Mouse (Mus musculus) frontal cortex, adult (tissue): Measurements from ENCODE around the gene Pde2a.

ENCODE experiments used
- ATAC-seq: cut with Nextera tagmentation; 2 replicates; pipeline ENCODE4 v1.9.2; 2017; ENCODE audit warnings: mild to moderate bottlenecking, moderate library complexity, mixed read lengths; ENCODE audit not compliant: low TSS enrichment

Pde2a gene

DNA sequence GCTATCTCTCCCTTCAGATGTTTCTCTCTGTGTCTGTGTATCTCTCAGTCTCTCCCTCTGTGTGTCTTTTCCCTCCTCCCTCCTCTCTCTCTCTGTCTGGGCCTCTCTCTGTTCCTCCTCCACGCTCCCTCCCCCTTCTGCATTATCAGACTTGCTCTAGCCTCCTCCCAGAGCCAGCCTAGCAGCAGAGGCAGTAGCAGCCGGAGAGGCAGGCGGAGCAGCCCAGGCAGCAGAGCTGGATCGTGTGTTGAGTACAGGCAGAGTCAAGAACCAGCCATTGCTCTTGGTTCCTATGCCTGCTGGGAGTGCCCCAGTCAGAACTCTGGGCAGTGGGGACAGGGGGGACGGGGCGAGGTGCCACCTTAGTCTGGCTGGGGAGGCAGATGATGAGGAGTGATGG, at the start of gene Pde2a:
Gene Pde2a, plus strand, starts transcription at position 163 of the 400 bp plus-strand sequence.
- peak; percentile 88 for ATAC-seq

DNA sequence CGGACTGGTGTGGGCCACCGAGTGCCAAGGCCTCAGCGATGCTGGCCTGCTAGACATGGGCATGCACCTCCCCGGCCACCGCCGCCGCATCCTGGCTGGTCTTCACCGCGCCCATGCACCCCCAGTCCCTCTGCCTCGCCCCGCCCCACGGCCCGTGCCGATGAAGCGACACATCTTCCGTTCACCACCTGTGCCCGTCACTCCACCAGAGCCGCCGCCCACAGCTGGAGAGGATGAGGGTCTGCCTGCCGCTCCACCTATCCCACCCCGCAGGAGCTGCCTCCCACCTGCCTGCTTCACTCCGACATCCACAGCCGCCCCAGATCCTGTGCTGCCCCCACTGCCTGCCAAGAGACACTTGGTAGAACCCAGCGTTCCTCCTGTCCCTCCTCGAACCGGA, 48.4 kb upstream of the Pde2a start:
- ATAC-seq = no peak

DNA sequence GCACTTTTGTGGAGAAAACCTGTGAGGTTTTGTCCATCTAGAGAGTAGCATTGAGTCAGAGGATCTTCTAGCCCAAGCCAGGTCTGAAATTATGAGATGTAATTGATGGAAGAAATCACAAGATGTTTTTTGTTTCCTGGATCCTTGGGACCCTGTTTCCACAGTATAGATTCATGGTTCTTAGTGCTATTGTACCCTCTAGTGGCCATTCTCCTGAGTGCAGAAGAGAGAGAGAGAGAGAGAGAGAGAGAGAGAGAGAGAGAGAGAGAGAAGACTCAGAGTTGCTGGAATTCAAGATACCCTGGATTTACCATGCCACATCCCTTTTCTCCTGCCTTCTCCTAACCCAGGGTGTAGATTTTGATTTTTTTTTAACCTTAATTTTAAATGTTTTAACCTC, 47.3 kb upstream of the Pde2a start:
- peak; percentile 79 for ATAC-seq

DNA sequence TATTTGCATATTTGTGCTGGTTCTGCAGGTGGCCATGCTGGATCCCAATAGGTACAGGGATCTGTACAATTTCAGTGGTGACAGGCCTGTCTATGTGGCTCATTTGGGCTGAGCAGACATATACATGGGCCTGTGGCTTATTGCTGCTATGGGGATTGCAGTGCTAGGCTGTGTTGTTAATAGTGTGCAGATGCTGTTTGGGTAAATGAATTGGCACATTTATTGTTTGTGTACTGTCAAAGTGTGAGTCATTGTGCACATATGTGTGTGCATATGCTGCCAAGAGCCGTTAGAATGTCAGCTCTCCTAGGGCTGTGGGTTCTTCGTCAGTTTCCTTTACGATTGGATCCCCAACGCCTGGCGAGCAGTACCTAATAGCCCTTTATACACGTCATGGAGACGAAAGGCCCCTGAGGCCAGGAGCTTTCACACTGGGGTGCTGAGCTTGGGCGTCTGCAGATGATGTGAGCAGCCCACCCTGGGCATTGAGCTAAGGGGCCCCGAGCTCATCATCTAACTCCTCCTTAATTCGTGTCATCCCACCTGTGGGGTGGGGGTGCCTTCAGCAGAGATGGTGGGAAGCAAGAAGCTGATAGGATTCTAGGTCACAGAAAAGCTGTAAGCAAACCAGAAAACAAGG, 44.7 kb upstream of the Pde2a start:
- ATAC-seq = no peak

DNA sequence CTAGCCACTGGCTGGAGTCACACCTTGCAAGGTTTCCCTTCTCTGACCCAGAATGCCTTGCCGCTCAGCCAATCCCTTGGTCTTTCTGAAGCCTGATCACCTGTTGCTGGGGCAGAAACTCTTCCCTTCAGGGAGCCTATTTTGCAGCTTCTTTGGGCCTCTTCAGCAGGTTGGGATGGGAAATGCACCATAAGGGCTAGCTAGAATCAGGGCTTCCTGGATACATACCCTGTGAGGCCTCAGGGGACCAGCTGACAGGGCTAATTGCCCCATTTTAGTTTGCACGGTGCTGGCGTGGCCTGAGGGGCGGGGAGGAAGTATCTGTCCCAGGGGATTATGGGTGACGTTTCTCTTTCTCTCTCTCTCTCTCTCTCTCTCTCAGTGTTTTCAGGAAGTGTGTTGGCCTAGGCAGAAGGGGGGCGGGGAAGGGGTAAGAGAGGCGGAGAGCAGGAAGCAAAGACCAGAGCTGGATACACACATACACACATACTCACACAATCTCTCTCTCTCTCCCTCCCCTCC, 43.7 kb upstream of the Pde2a start:
- ATAC-seq = no peak

DNA sequence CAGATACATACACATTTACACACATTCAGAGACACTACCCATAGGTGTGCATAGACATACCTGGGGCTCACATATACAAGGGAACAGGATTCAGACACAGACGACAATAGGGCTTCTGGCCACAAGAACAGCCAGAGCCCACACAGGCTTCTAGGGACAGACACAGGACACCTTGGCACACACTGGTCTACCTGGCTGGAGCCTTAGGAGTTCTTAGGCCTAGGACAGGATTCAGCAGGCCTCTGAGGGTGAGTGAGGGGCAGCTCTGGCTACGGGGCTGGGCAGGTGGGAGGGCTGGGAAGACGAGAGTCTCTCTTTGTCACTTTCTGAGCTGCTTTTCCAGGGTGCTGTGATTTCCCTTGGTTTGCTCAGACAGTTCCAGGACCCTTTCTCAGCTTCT, 43.2 kb upstream of the Pde2a start:
- ATAC-seq = no peak

DNA sequence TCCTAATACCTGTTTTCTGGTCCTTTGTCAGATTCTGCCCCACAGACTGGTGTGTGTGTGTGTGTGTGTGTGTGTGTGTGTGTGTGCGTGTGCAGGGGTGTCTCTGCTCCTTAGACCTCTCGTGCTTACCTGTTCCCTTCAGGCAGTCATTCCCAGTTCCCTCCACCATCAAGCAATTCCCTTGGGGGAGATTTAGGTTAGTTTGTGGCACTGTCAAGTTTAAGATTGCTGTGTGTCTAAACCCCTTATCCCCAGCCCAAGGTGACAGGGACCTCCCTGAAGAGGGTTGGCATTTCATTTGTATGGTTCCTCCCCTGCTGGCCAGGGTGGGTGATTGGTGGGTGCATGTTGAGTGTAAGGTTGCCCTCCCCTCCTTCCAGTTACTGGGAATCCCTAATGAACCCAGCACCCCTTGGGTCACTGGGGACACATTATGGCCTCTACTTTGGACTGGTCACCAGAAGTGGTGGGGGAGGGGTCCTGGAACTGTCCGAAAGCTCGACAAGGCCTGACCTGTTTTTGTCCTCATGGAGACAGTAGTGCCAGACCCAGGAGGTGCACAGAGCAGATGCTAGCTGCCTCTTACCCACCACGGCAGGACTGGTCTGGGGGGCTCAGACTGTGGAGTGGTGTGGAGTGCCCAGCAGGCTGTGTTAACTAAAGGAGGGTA, 42.6 kb upstream of the Pde2a start:
- ATAC-seq = no peak

DNA sequence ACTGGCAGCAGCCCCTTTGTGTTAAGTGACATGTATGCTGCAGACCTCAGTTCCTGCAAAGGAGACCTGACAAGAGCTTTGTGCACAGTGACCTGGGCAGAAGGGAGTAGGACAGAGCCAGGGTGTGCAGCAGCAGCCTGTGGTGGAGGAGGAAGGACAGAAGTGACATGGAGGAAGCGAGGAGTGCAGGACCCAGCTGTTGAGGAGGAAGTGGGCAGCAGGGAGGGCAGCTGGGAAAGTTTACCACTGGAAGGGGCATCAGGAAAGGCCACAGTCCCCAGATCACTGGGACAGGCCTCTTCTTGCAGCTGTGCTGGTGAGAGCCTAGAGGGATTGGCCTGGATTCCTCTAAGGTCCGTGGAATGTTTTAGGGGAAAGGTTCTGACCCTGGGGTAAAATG, 41.8 kb upstream of the Pde2a start:
- no peak for ATAC-seq

DNA sequence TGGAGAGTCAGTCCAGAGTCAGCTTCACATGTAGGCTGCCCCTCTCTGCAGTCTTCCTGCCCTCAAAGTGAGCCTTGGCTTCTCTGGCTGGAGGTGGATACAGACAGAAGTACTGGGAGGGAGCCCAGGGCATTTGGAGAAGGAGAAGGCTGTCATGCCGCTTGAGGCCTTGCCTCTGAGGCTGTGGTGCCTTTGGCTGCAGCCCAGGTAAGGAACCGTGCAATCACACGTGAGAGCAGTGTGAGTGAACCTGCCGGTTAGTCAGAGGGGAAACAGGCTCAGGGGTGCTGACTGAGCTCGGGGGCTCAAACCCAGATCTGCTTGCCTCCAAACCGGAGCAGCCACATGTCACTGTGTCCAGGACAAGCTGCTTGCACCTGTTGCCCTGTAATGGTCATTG, 40.0 kb upstream of the Pde2a start:
- no peak for ATAC-seq

DNA sequence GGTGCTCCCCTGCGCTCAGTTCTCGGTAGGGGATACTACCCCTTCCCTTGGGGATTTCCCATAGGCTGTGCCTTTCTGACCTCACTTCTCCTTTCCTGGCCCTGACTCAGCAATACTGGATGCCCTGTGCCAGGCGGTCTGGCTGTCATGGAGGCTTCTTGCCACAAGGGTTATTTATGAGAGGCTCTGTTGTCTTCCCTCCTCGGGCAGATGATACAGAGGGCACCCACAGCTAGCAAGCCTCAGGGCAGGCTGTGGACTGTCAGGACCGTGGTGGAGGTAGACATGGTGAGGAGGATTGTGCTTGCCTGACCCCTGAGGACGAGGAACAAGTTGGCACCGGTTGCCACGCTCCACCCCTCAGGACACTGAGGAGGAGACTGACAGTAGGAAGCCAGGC, 39.1 kb upstream of the Pde2a start:
- peak; percentile 54; the same call in 1 of the 2 replicates for ATAC-seq

DNA sequence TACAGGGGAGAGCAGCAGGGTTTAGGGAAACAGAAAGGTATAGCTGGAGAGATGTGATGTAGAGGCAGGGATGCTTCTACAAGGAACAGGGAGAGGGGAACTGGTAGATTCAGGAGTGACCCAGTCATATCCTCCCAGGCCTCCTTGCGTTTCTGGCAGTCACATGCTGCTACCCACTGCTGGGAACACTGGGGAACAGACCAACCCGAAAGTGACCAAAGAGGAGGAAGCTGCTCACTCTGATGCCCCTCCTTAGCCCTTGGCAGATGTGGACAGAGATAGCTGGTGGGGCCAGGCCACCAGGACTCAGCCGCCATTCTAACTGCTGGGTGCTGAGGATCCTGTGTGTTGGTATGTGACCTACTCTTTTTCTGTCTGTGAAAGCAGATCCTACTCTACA, 37.7 kb upstream of the Pde2a start:
- no peak for ATAC-seq

DNA sequence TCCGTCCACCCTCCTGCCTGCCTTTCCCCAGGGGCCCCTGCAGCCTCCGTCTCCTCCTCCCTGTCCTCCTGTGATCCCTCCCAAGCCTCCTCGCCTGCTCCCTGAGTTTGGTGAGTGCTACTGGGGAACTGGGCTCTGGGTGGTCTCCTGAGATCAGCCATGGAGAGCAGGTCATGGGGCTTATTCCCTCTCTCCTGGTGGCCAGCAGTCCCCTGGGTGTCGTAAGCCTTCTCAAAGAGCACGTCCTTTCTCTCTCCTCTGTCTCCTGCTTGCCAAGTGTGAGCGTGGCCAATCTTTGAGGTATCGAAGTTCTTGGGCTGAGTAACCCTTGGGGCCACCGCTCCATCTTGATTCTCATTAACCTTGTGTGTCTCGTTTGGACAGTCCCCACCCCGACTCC, 36.6 kb upstream of the Pde2a start:
- no peak for ATAC-seq

DNA sequence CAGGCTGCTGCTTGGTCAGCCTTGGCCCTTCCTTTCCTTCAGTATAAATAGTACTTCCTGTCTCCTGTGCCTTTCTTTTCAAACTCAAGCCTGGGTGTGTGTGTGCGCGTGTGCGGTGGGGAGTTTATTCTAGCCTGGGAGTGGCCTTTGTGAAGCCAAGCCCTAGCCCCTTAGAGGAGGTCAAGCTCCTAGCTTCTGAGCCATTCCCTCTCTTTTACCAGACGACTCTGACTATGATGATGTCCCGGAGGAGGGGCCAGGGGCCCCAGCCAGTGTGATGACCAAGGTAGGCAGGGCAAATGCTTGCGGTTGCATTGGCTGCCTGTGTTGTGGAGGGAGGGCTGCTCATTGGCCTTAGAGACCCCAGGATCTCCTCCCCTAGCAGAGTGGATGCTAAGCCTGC, 36.2 kb upstream of the Pde2a start:
- no peak for ATAC-seq

DNA sequence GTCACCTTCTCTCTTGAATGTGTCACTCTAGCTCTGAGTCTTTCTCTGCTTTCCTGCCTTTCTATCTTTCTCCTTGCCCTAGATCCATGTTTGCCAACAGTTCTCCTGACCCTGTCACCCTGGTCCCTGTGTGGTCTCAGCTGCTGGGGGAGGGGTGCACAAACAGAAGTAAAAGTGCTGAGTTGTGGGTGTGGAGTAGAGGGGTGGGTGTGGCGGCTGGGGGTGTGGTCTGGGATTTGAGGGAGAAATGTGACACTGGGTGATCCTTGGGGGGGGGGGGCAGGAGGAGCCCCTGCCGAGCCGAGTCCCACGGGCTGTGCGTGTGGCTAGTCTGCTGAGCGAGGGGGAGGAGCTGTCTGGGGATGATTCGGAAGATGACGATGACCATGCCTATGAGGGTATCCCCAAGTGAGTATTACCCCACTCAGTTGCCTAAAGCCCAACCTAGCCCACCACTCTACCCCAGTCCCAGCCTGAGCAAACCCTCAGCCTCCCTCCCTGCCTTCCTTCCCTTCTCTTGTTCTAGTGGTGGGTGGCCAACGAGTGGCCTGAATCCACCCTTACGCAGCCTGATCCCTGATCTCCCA, 35.5 kb upstream of the Pde2a start:
- no peak for ATAC-seq

DNA sequence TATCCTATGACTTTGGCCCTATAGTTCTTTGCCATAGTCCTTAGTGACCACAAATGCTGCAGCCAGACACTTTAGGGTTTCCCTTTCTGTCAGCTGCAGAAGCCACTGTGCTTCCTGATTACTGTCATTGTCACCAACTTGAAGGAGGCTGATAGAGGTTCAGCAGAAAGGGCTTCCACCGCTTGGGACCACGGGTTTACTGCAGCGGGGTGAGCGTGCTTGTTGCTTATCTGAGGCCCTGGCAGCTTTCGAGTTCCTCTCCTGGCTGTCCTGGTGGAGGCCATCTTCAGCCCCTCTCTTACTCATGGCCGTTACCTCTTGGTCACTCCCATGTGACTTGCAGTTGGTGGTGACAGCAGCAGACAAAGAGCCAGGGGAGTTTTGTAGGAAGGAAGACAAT, 32.2 kb upstream of the Pde2a start:
- no peak for ATAC-seq

DNA sequence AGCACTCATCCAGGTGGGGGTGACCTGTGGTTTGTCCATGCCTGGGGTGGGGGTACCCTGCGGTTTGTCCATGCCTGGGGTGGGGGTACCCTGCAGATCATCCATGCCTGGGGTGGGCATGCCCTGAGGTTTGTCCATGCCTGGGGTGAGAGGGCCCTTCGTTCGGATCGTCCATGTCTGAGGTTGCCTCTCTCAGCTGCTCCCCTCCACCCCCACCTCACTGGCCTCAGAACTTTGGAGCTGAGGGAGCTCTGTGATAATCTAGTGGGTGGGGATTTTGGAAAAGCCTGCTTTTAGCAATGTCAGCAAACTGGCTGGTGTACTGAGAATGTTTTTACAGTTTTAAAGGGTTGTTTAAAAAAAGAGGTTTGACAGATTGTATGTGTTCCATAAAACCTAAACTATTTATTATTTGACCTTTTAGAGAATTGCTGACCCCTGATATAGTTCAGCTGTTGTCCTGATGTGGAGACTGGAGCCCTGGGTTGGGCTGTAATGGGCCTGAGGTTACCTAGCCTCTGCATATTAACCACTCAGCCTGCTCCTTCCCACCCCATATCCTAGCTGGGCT, 29.5 kb upstream of the Pde2a start:
- ATAC-seq = 0 out of 2 replicates have a peak, but pooled peaks have one; percentile 39

DNA sequence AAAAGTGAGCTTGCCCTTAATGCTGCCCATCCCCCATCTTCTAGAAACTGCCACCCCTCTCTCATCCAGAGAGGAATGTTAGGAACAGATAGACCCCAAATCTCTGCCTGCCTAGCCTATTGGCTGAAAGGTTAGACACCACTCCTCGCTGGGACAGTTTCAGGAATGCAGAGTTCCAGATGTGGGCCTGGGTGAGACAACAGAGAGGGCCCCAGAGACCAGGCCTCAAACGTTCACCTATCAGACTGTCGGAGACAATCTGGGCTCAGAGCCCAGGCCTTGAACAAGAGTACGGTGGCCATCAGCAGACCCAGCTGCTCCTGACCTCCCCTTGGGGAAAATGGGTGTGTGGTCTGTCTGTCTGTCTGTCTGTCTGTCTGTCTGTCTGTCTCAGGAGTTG, 28.5 kb upstream of the Pde2a start:
- ATAC-seq = no peak

DNA sequence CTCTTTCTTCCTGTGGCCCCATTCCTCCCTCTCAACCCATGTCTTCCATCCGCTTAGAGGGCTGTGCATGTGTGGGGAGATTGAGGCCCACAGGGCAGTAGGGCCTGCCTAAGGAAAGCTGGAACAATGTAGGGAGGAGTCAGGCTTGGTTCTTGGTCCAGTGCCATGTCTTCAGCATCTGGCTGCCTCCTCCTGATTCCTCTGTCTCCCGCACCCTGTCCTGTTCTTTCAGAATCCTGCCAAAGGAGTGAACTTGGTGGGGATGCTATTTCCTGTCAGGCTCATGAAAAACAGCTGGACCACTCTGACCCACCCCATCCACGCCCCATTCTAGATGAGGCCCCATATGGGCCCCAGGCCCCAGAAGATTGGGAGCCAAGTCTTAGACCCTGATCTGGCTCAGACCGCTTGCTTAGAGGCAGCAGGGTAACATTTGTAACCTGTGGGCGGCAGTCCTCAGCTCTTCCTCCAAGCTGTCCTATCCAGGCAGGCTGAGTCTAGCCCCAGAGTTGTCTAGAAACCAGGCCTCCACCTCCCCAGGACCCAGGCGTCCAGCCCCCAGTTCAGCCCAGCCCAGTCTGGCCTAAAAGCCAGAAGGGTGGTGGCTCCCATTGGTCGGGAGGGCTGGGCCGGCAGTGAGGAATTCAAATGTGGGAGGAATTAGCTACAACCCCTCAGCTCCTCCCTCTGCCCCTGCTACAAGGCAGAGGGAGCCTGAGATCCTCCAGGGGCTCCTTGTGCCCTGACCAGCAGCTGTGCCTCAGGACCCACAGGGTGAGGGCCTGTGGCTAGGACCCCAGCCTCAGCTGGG, 27.6 kb upstream of the Pde2a start:
- ATAC-seq = peak; percentile 32; the same call in 1 of the 2 replicates

DNA sequence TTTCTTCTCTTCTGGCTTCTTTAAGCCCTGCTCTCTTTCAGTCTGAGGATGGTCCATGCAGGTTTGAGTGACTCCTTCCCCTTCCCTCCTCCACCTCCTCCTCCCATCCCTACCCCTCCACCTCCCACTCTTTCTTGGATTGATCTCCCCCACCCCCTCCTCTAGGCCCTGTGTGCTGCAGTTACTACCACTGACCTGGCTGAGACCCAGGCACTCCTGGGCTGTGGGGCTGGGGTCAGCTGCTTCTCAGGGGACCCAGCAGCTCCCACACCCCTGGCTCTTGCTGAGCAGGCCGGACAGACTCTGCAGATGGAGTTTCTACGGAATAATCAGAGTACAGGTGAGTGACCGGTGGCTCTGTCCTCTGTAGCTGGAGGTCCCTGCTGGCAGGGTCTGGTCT, 26.9 kb upstream of the Pde2a start:
- no peak for ATAC-seq

DNA sequence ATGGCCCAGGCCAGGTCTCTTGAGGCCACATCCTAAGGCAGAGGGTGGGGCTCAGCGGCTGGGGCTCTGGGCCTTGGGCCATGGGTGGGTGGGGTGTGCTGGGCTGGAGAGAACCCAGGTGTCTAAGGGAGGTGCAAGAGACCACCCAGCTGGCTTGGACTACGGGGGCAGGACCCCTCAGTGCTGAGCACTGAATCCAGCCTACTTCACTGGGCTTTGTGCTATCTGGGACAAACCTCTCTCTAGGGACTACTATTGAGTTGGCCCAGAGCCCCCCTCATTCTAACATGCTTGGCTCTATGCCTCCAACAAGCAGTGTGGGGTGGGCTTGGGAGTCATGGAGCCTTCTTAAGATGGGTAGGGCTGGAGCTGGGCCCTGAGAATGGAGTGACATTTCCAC, 26.0 kb upstream of the Pde2a start:
- no peak for ATAC-seq

DNA sequence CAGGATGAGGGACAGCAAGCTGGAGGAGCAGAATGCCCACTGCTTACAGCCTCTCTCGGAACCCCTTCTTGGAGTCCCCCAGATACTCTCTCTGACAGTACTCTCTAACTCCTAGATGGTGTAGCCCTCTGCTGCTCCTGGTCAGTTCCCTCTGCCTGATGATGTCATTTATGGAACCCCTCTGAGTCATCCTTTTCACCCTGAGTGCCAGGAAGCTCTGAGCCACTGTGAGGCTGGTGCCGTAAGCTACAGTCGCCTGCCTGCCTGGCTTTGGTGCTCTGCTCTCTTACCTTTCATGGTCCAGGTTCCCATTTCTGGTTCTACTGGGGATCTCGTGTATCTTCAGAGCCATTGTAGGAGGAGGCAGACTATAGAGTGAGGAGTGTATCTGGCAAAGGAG, 24.3 kb upstream of the Pde2a start:
- ATAC-seq = no peak

DNA sequence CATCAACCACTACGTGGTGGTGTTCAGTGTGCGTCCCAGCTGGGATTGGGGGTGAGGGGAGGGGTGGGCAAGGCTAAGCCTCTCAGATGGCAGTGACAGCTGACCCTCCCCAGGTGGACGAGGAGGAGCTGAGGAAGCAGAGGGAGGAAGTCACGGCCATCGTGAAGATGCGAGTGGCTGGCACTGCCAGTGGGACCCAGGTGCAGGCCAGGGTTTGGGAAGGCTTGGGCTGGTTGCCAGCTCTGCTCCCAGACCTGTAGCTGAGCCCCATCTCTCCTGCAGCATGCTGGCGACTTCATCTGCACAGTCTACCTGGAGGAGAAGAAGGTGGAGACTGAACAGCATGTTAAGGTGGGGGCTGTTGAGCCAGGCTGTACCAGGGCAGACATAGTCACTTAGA, 20.0 kb upstream of the Pde2a start:
- no peak for ATAC-seq
